Mouse (Mus musculus): Measurements from ENCODE around the gene Rad51c. TPM values are rescaled to one million over a fixed set of nuclear protein-coding genes. Genes with fewer than 3 reads are reported as not detected.
"Not testable (repeated sequence)": the region's sequence is repeated elsewhere in the genome, so short reads cannot be mapped to it uniquely, and the experiment has no call there.

Rad51c gene
- polyA plus RNA-seq, 1 experiment: 0.56 TPM

DNA sequence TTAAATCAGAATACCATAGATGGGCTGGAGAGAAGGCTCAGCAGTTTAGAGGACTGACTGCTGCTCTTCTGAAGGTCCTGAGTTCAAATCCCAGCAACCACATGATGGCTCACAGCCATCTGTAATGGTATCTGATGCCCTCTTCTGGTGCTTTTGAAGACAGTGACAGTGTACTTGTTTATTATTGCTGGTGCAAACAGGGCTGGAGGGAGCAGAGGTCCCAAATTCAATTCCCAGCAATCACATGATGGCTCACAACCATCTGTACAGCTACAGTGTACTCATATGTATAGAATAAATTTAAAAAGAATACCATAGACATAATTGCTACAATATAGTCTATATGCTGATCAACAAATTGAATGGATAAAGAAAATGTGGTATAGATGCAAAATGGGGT, 42.7 kb upstream of the Rad51c start:
- H3K4me3 ChIP-seq (ENCODE audit: extremely low read depth, insufficient read depth, insufficient read length): no peak overlapping the region
- H3K36me3 ChIP-seq (ENCODE audit: control insufficient read depth, insufficient read depth, low read length): no peaks in the 10 kb centered on the region
- DNase-seq (ENCODE audit: low read depth in 1 of 2, low spot score in 2 of 2): no peak
- H3K27ac ChIP-seq (ENCODE audit: insufficient read depth, low read length): no peak overlapping the region
- no peaks in the 10 kb centered on the region; the same call in 1 of the 2 replicates for H3K4me1 ChIP-seq (ENCODE audit: control insufficient read depth, insufficient read depth, insufficient read length)
- no peaks in the 10 kb centered on the region for H3K27me3 ChIP-seq (ENCODE audit: control insufficient read depth, insufficient read depth, low read length)
- no peak for TF ChIP-seq POLR2A (IDR thresholded peaks at IDR 0.05; ENCODE audit: low read depth, low read length)
- TF ChIP-seq CTCF (IDR thresholded peaks at IDR 0.05; ENCODE audit: extremely low read depth, insufficient read depth, insufficient read length, insufficient replicate concordance): no peak

DNA sequence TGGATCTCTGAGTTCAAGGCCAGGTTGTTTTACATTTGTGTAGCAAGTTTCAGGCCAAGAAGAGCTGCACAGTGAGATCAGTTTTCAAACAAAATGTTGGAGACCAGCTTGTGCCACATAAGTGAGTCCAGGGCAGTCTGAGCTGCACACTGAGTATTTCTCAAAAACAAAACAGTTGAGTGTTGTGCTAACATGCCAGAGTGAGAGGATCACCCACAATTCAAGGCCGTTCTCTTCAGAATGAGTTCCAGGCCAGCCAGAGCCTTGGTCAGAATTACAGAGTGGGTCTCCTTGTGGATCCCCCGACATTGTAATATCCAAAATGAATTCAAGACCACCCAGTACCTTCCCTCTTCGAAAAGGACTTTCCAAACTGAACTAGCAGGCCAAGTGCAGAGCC, 41.4 kb upstream of the Rad51c start:
- no peak overlapping the region for H3K4me3 ChIP-seq (ENCODE audit: extremely low read depth, insufficient read depth, insufficient read length)
- H3K36me3 ChIP-seq (ENCODE audit: control insufficient read depth, insufficient read depth, low read length): no peaks in the 10 kb centered on the region
- H3K4me1 ChIP-seq (ENCODE audit: control insufficient read depth, insufficient read depth, insufficient read length): no peaks in the 10 kb centered on the region; the same call in 1 of the 2 replicates
- DNase-seq (ENCODE audit: low read depth in 1 of 2, low spot score in 2 of 2): no peak
- H3K27me3 ChIP-seq (ENCODE audit: control insufficient read depth, insufficient read depth, low read length): no peaks in the 10 kb centered on the region
- H3K27ac ChIP-seq (ENCODE audit: insufficient read depth, low read length): no peak overlapping the region
- WGBS: 89% methylated on average over 3 of the region's 3 CpGs
- TF ChIP-seq POLR2A (IDR thresholded peaks at IDR 0.05; ENCODE audit: low read depth, low read length) (no peak), CTCF (IDR thresholded peaks at IDR 0.05; ENCODE audit: extremely low read depth, insufficient read depth, insufficient read length, insufficient replicate concordance) (no peak)

DNA sequence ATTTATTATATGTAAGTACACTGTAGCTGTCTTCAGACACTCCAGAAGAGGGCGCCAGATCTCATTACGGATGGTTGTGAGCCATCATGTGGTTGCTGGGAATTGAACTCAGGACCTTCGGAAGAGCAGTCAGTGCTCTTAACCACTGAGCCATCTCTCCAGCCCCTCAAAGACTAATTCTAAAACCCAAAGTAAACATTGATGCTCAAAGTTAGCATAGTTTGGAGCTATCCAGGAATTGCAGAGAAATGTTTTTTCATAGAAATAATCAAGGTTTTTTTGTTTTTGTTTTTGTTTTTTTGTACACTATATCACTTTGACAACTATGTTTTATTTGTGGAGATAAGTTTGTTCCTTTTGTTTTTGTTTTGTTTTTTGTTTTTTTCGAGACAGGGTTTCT, 40.8 kb upstream of the Rad51c start:
- DNase-seq (ENCODE audit: low read depth in 1 of 2, low spot score in 2 of 2); H3K27ac ChIP-seq (ENCODE audit: insufficient read depth, low read length); H3K4me3 ChIP-seq (ENCODE audit: extremely low read depth, insufficient read depth, insufficient read length); H3K27me3 ChIP-seq (ENCODE audit: control insufficient read depth, insufficient read depth, low read length); H3K36me3 ChIP-seq (ENCODE audit: control insufficient read depth, insufficient read depth, low read length); H3K4me1 ChIP-seq (ENCODE audit: control insufficient read depth, insufficient read depth, insufficient read length): not testable (repeated sequence)
- WGBS: 65% methylated on average over 4 of the region's 4 CpGs

DNA sequence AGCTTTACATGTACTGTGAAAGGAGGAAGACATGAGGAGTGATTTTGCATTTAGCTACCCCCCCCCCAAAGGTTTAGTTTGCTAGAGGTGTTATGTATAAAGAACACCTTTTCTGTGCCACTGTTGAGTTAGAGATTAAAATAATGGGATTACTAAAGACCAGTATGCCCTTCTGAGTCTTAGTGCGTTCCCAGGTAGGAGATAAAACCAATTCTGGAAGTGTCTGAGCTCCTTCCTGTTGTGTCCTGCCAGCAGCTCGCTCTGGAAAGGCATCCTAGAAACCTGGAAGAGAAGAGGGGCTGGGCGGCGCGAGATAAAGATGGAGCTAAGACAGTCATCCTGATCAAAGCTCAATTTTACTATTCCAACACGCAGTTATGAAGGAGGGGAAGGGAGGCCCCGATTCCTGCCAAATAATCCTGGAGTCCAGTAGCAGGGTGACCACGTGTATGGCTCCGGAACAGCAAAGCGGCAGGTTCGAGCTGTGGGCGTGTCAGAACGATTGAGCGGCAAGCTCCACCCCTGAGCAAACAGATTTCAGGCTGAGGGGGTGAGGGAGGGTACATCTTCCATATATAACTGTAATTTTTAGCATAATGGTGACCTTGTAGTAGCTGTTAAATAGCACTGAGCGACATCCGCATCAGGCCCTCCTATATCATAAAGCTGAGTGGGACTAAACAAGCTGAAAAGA, 40.1 kb upstream of the Rad51c start:
- H3K4me1 ChIP-seq (ENCODE audit: control insufficient read depth, insufficient read depth, insufficient read length): no peaks in the 10 kb centered on the region; the same call in 1 of the 2 replicates
- H3K27me3 ChIP-seq (ENCODE audit: control insufficient read depth, insufficient read depth, low read length): no peaks in the 10 kb centered on the region
- H3K36me3 ChIP-seq (ENCODE audit: control insufficient read depth, insufficient read depth, low read length): no peaks in the 10 kb centered on the region
- no peak for DNase-seq (ENCODE audit: low read depth in 1 of 2, low spot score in 2 of 2)
- no peak for TF ChIP-seq POLR2A (IDR thresholded peaks at IDR 0.05; ENCODE audit: low read depth, low read length)
- TF ChIP-seq CTCF (IDR thresholded peaks at IDR 0.05; ENCODE audit: extremely low read depth, insufficient read depth, insufficient read length, insufficient replicate concordance): no peak
- 26% methylated on average over 16 of the region's 16 CpGs for WGBS
- H3K4me3 ChIP-seq (ENCODE audit: extremely low read depth, insufficient read depth, insufficient read length): no peak overlapping the region
- H3K27ac ChIP-seq (ENCODE audit: insufficient read depth, low read length): no peak overlapping the region

DNA sequence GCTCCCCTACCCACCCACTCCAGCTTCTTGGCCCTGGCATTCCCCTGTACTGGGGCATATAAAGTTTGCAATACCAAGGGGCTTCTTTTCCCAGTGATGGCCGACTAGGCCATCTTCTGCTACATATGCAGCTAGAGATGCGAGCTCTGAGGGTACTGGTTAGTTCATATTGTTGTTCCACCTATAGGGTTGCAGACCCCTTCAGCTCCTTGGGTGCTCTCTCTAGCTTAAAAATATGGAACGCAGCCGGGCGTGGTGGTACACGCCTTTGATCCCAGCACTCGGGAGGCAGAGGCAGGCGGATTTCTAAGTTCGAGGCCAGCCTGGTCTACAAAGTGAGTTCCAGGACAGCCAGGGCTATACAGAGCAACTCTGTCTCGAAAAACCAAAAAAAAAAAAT, 39.3 kb upstream of the Rad51c start:
- not testable (repeated sequence) for H3K4me3 ChIP-seq (ENCODE audit: extremely low read depth, insufficient read depth, insufficient read length); H3K36me3 ChIP-seq (ENCODE audit: control insufficient read depth, insufficient read depth, low read length); H3K27me3 ChIP-seq (ENCODE audit: control insufficient read depth, insufficient read depth, low read length); H3K27ac ChIP-seq (ENCODE audit: insufficient read depth, low read length); DNase-seq (ENCODE audit: low read depth in 1 of 2, low spot score in 2 of 2); H3K4me1 ChIP-seq (ENCODE audit: control insufficient read depth, insufficient read depth, insufficient read length)
- 65% methylated on average over 10 of the region's 10 CpGs for whole genome bisulfite sequencing

DNA sequence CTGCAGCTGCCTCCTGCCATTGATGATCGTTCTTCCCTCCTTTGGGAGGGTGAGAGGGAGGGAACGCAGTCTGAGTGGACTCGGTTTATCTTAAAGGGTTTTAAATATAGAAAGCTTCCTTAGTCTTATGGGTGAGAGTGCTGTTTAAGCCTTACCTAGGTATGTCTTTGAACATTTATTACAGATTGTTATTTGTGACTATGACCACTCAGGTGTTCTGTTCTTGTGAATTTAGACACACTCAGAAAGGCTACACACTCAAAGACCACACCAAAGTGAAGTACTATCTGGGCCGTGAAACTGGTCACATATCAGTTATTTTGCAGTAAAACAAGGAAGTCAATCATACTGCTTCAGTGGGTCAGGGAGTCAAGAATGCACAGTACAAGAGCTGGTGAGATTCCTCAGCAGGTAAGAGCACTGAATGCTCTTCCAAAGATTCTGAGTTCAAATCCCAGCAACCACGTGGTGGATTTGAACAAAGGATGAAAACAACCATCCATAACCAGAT, 38.7 kb upstream of the Rad51c start:
- DNase-seq (ENCODE audit: low read depth in 1 of 2, low spot score in 2 of 2): peak in 1 of 2 experiments; percentile 84

DNA sequence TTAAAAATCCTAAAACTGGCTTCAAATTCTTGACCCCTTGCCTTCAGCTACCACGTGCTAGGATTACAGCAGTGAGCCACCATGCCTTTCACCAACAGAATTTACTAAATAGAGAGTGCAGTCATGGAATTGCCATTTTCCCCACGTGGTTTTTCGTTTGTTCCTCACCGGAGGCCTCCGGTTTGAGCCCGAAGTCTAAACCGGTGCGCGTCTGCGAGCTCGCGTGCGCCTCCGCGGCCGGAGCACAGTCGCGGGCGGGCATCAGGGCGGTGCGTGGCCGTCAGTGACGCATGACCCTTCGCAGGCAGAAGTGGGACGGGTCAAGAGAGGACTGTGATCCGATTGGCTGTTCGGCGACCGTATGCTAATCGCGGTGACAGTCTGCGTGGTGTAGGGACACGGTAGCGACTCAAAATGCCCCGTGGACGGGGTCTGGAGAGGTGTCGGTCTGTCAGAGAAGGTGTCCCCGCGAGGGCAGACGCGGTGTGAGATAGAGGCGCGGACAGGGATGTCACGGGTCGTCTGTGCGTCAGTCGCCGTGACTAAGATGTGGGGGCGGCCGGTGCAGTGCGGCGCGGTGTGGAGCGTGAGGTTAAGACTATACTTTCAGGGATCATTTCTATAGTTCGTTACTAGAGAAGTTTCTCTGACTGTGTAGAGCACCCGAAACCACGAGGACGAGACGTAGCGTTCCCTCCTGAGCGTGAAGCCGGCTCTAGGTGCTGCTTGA, 38.1 kb upstream of the Rad51c start:
- peak overlapping the region; percentile 42; the same call in 1 of the 2 replicates for H3K4me3 ChIP-seq (ENCODE audit: extremely low read depth, insufficient read depth, insufficient read length)
- under 1% methylated on average over 33 of the region's 62 CpGs for WGBS
- not testable (repeated sequence) for H3K4me1 ChIP-seq (ENCODE audit: control insufficient read depth, insufficient read depth, insufficient read length); H3K36me3 ChIP-seq (ENCODE audit: control insufficient read depth, insufficient read depth, low read length); H3K27me3 ChIP-seq (ENCODE audit: control insufficient read depth, insufficient read depth, low read length)
- peak; percentile 65 to 70 for DNase-seq (ENCODE audit: low read depth in 1 of 2, low spot score in 2 of 2)
- peak overlapping the region; percentile 63 for H3K27ac ChIP-seq (ENCODE audit: insufficient read depth, low read length)

More for the DNA sequence above, 38.7 kb upstream of the Rad51c start:
- 0% methylated on average over 5 of the region's 5 CpGs for WGBS
- no peaks in the 10 kb centered on the region; the same call in 1 of the 2 replicates for H3K4me1 ChIP-seq (ENCODE audit: control insufficient read depth, insufficient read depth, insufficient read length)
- no peaks in the 10 kb centered on the region for H3K36me3 ChIP-seq (ENCODE audit: control insufficient read depth, insufficient read depth, low read length)
- no peak overlapping the region for H3K4me3 ChIP-seq (ENCODE audit: extremely low read depth, insufficient read depth, insufficient read length)
- no peaks in the 10 kb centered on the region for H3K27me3 ChIP-seq (ENCODE audit: control insufficient read depth, insufficient read depth, low read length)
- peak overlapping the region; percentile 64 for H3K27ac ChIP-seq (ENCODE audit: insufficient read depth, low read length)
- TF ChIP-seq POLR2A (IDR thresholded peaks at IDR 0.05; ENCODE audit: low read depth, low read length): no peak
- TF ChIP-seq CTCF (IDR thresholded peaks at IDR 0.05; ENCODE audit: extremely low read depth, insufficient read depth, insufficient read length, insufficient replicate concordance): no peak
